Mouse (Mus musculus) lung, postnatal 36 days (tissue): ENCODE results near the gene Taf11.

ENCODE experiments used
- DNase-seq: peaks from one replicate; pipeline ENCODE4 v3.0.0; 2022; ENCODE audit warnings: mixed read lengths

The Taf11 gene

DNA sequence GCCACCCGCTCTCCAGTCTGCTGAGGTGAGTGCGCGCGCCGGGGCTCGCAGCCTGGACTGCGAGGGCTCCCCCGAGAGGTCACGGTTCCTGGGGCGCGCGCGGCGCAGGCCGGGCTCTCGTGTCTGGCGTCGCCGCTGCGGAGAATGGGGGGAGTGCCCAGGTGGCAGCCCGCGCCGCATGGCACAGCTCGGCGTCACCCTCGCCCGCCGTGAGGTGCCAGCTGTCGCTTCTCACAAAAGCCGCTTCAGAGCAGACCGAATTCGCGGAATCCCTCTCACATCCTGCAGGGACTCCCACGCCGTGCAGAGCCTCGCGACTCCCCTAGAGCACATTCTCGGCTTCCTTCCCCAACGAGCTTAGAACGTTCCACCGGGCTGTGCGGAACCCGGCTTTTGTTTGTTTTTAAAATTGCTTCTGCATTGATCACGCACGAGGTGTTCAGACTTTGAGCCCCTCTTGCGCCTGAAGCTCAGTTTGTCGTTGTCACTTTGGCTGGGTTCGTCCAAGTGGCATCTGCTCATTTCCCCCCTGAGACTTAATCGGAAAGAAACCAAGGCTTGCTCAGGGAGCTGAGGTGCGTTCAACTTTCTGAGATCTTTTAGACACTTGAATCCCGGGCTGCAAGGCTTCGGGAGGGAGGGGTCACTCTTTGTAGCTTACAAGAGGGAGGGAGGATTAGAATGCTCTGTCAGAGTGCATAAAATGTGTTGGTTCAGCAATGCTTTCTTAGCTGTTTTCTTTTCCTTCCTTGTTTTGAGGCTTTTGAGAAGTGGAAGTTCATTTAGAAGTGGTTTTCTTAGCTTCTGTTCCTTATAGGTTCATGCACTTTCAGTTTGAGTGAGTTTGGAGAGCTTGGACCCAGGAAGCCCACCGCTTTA, at the start of gene Taf11:
Gene Taf11, minus strand, starts transcription at position 223 of the 879 bp plus-strand sequence.
- DNase-seq = peak; percentile 57

DNA sequence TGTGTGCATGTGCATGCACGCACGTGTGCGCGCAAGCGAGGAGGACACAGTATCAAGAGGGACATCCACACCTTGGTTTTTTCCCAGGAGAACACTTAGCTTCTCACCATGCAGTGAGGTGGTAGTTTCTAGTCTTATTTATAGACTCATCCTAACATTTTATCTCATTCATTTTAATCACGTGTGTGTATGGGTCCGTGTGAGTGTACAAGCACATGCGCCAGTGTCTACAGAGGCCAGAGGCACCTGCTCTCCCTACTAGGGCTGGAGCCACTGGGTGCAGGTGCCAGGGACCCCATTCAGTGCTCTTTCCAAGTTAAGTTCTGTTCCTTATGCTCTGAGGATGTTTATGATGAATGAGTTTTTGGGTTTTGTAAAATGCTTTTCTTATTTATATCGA, 48.0 kb upstream of the Taf11 start:
- no peak for DNase-seq

DNA sequence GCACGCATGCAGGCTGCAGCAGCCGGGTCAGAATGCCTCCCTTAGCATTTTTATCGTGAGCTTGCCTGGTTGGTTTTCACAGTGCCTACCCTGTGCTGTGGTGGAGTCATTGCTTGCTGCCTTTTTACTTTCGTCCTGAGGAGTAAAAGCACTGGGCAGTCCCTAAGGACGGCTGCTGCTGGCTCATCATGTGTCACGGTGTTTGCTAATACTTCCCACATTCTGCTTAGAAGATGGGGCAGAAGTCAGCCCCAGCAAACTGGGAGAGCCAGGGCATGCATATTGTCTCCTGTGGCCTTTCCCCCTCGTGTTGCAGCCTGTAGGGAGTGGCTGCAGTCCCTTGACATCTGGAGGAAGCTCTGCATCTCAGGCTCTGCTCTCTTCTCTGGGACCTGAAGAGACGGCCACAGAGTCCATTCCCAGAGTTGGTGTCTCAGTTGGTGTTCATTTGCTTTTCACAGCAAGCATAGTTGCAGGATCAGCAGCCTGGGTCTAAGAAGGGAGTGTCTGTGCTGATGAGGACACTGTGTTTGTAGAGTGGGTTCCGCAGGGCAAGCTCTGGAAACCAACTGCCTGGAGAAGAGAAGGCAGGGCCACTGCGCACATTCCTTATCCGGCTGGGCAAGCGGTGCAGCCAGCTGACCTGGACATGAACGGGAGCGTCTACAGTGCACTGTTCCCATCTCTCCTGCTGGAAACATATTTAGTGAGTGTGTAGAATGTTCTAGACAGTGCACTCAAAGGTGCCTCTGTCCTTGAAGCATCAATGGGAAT, 45.2 kb upstream of the Taf11 start:
- no peak for DNase-seq

DNA sequence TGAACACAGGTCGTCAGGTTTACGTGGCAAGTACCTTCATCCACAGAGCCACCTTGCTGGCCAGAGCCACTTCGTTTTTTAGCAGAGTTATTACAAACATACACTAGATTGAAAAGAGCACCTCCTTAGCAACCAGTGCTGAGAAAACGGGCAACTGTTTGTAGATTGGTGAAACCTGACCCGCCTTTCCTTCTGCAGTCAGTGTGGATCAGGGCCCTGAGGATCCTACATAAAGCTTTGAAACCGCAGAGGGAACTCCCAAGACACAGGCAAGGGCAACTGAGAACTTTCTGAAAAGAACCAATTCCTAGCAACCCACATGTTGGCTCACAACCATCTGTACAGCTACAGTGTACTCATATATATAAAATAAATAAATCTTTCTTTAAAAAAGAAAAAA, 43.5 kb upstream of the Taf11 start:
- DNase-seq = no peak

DNA sequence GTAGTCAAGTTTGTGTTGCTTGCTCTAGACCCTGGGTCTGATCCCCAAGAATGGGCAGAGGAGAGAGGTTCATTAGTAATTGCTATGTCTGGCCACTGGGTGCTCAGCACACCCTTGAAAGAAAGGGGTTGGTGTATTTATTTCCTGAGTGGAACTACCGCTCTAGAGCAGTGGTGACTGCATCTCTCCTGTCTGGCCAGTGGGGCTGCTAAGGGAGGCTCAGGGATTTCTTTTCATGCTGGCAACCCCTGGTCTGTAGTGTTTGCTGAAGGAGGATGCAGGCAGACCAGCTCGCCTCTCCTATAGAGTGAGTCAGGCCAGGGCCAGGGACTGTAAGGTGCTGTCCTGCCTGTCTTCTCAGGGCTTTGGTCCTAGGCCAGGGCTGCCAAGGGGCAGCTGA, 37.5 kb upstream of the Taf11 start:
- no peak for DNase-seq

DNA sequence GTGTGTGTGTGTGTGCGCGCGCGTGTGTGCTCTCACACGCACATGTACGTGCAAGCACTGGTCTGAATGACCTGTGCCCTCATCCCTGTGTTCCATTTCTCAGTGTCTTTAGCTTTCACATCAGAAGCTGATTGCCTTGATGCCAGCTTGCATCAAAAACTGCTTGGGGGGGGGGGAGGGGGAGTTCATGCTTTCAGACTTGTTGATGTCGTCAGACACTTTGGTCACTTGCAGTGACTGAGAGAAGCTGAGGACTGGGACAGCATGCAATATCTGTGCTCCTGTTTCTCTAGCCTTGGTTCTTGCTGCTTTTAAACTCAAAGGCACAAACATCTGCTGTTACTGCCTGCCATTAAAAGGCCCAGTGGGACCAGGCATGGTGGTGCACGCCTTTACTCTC, 36.7 kb upstream of the Taf11 start:
- no peak for DNase-seq

DNA sequence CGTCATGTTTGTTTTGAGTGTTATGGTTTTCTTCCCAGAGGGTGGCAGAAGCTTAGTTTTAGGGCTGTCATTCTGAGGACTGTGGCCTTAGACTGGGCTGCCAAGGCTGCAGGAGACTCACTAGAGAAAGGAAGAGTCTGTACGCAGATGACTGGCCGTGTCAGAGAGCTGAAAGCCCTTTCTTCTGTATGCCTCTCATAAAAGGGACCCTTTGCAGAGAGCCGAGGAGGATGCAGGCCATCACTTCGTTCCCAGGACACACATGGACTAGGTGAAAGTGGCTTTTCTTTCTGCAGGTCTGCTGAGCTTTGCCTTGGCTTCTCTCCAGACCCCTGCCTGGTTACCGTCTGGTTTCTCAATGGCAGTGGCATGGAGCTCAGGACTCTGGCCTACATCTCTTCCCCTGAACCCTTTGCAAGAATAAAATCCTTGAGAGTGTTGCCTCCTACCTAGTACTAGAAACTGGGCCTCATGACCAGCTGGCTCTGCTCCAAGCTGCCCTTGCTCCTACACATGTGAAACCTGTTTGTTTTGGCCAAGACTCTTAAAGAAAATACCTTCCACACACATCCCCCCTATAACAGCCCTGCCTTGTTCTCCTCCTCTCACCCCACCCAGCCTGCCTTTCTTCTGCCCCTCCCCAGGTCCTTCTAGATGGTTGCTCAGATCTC, 36.0 kb upstream of the Taf11 start:
- peak; percentile 91 for DNase-seq

DNA sequence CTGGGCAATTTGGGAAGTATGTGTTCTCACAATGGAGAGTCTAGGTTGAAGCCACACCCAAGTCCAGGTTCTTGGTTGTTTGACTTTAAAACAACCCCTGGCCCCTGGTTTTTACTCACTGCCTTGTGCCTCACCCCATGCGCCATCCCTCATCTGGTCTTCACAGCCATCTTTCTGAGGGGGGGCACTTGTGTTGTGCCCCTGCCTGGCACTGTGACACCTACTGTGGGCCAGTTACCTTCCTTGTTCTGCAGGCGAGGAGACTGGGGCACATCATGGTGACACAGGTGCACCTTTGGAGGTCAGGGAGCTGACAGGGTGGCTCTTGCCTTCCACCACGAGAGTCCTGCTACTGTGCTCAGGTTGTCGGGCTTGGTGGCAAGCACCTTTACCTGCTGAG, 32.5 kb upstream of the Taf11 start:
- DNase-seq = no peak

DNA sequence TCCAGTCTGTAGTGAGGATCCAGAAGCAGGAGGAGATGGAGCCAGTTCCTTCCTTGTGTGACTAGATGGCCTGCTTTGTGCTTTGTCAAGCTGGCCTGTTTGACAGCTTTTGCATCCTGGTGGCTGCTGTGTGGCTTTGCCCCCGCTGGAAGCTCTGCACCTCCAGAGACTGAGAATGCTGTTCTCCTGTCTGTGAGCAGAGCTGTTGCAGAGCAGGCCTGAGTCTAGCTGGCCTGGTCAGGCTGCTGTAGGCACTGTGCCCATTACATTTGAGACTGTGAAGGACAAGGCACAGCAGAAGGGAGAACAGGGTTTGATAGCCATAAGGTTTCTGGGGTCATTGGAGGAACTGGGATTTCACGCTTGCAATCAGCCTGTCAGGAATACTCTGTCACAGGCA, 32.1 kb upstream of the Taf11 start:
- DNase-seq = no peak

DNA sequence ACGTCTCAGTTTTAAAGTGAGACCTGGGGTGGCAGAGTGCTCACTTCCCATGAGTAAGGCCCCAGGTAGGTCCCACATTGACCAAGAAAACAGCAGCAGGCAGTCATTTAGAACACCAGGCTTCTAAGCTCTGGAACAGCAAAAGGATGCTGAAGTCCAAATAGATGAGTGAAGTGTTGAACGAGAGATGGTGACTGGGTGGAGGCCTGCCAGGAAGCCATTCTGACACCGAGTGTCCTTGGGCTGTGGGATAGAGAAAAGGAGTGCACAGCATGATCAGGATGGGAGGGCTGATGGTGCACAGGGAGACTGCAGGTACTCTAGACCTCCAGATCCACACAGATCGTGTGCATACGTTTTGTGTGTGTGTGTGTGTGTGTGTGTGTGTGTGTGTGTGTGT, 31.5 kb upstream of the Taf11 start:
- no peak for DNase-seq

DNA sequence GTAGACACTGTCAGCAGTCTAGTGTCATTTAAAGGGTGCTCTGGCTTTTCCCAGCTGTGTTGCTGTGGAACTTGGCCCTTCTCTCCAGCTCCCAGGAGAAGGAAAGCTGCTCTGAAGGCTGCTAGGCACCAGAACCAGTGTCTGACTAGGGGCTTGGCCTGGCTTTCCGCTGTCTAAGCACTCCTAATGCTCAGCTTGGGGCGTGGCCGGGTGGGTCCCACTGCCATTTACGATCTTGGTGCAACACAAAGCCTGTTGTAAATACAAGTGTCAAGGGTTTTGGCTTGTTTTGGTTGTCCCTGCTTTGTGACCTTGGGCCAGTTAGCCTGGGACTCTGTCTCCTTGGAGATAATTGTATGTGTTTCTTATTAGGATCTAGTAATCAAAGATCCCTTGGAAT, 30.7 kb upstream of the Taf11 start:
- peak; percentile 56 for DNase-seq

DNA sequence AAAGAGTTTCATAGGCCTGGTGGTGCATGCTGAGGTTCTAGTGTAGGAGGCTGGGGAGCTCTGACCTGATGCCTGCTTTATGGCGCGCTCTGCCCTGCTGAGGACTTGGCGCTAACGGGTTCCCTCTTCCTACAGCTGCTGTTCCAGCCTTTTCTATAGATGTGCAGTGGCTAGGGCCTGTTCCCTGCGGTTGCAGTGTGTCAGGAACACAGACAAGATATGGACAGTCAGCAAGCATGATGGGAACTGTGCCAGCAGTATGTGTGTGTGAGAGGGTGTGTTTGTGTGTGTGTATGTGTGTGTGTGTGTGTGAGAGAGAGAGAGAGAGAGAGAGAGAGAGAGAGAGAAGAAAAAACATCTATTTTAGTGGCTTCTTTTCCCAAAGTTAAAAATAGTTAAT, 29.4 kb upstream of the Taf11 start:
- no peak for DNase-seq

DNA sequence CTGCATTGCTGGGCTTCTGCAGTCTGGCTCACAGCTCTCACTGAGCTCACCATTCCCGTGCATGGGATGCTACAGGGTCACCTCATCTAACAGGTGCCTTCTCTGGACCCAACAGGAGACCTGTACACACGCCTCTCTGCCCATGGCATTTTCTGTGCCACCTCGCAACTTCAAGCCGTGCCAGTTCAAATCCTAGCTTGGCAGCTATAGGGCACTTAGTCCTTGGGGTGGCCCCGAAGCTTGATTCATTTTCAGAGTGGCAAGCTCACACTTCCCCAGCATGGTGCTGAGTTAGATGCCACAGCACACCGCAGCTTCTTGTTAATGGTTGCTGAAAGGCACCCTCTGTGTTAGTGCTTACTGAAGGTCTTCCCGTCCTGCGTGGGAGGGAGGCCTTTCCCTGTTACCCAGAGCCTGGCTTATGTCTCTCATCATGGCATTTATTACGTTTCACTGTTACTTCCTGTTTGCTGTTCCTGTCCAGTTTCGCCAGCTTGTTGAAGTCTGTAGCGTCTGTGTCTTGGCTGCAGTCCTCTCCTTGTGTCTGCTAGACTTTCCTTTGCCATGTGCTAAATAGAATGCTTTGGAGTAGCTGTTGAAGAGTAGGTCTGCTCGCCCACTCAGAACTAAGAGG, 28.6 kb upstream of the Taf11 start:
- peak; percentile 79 for DNase-seq

DNA sequence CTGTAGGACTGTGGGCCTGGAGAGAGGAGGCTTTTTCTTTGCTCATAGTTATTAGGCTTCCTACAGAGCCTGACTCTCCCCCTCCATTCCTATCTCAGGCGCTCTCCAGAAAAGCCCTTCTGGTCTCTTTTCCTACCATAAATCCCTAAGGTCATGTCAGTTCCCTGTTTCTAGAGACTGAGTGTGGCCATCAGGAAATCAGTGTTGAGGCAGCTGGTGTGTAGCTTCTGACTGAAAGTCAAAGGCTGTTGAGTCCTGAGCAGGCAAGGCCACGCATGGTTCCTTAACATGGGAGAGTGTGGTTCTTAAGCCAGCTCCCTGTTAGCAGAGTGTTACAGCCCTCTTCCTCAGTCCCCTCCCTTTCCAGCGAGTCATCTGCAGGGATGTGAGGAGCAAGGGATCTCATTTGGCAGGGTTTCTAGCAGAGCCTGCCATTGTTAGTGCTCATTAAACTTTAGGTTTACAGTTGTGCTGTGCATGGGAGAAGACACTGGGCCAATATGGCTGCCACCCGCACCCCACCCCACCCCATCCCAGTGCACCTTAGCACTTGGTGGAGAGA, 27.5 kb upstream of the Taf11 start:
- DNase-seq = no peak

DNA sequence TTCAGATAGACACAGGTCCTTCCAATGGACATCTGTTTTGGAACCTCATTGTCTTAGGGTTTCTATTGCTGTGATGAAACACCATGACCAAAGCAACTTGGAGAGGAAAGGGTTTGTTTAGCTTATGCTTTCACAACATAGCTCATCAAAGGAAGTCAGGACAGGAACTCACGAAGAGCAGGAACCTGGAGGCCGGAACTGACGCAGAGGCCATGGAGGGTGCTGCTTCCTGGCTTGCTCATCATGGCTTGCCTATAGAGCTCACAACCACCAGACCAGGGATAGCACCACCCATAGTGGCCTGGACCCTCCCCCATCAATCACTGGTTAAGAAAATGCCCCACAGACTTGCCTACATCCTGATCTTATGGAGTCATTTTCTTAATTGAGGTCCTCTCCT, 25.4 kb upstream of the Taf11 start:
- peak; percentile 66 for DNase-seq

DNA sequence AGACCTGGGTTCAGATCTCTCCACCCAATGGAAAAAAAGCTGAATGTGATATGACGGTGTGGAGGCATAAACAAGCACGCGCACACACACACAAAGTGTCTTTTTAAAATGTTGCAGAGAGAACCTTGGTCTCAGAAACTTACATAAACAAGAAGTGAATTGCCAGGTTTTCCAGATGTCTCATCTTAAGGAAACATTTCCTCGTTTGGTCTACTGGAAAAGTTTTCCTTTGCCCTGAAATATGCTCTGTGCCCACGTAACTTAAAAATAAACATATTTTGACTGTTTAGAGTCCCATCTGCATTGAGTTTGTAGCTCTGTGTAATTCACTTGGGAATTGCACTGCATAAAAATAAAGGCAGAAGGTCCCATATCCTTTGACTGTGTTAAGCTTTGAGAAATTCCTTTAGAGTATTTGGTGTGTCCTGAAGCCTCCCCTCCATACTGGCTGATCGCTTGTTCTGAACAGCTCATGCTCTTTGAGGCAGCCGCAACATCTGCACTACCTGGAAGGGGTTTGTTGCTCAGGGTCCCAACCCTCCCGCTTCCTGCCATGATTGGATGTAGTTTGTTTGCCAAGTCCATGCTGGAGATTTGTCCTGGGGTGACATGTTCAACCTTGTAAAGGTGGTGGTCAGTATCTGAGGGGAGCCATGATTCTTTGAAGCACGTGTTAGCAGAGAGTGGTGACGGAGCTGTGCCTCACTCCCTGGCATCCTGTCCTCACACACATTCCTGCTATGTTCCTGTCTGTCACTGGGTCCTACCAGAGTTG, 24.7 kb upstream of the Taf11 start:
- DNase-seq = no peak

DNA sequence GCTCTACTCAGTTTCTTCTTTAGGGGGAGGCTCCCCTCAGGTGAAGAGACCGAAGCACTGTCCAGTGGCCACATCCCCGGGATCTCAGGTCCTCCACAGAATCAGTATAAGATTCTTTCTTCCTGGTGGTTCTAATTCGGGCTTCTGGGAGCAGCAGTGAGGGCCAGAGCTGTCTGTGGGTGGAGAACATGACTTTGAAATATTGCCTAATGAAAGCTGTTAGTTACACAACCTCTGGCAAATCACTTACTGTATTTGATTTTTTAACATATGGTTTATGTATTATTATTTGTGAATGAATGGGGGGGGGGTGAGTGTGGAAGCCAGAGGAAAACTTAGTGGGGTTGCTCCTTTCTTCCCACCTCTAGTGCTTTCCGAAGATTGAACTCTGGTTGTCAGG, 22.2 kb upstream of the Taf11 start:
- DNase-seq = no peak

DNA sequence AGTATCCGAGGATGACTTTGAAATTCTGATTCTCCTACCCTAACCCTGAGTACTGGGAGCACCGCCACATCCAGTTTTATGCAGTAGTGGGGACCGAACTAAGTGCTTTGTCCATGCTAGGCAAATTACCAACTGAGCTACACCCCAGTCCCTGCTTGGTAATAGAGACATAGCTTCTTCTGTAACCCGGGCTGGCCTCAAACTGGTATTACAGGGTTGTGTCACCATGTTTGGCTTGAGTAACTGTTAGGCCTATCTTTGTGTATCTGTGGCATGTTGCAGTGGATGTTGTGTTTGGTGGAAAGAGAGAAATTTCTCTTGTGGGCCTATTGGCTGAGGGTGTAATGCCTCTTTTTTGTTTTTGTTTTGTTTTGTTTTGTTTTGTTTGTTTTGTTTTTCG, 20.6 kb upstream of the Taf11 start:
- no peak for DNase-seq

DNA sequence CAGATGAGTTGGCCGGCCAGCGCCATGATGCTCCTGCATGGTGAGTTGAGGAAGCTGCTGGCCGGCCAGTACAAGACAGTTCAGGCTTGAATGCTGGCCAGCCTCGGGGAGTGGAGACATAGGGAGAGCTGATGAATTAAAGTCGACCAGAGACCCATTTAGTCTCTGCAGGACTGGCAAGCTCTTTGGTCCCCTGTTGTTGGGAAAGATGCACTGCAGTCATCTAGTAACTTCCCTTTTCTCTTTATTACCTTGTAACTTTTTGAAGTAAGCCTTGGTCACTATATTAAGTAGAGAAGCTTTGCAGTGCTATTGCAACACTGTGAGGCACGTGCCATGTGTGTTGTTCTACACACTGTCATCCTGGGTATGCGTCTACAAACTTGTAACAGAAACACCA, 15.9 kb upstream of the Taf11 start:
- peak; percentile 52 for DNase-seq

DNA sequence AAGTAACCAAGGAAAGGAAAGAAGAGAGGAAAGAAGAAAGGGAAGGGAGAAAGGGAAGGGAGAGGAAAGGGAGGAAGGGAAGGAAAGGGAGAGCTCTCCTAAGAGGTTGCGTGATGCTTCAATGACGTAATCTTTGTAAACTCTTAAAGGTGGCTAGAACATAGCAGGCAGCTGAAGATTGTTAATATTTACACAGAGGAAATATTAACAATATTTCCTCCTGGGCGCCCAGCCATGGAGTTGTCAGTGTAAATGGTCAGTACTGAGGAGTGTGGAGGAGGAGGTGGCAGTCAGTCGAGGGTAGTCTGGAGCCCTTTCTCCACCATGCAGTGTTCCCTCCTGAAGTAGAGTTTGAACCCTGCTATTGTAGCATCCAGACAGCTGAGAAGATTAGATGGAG, 15.4 kb upstream of the Taf11 start:
- DNase-seq = peak; percentile 93

DNA sequence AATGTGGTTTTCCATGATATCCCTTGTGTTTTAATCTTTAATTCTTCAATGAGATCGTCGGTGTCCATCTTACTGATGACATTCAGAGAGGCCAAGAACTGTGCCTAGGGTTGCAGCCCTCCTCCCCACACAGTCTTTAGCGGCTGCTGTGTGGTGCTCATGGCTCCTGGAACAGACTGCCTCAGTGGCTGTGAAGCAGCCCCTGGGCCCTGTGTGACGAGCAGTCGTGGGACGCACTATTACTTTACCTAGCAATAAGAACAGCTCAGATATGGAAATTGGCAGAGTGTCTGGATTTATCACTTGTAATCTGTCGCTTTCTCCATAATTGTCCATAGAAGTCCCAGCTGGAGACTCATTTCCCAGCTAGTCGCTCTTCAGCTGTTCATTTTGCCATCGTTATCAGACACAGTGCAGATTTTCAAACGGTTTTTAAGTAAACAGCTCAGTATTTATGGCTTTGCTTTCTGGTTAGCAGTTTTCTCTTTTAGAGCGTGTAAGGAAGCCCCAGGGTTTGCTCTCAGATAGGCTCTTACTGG, 12.6 kb upstream of the Taf11 start:
- no peak for DNase-seq

DNA sequence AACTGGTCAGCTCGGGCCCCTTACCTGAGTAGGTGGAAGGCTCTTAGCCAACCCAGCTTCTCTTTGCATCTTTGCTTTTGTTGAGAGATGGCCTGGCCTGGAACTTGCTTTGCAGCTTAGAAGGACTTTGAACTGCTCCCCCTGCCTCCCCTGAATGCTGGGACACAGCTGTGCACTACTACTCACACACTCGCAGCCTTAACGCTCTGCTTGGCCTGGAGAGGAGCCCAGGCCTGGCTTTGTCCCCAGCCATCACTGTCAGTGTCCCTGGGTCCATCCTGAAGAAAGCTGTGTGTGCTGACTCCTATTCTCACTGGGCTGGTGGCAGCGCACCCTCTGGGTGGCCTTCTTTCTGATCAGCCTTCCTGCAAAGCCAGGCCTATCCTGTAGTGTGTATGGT, 11.0 kb upstream of the Taf11 start:
- DNase-seq = no peak
